Mouse (Mus musculus) ovary, postnatal 14 days (tissue): ENCODE measurements around the gene Tnip2.

Source experiments
- DNase-seq: peaks from one replicate; pipeline ENCODE4 v3.0.0; 2022; ENCODE audit warnings: low spot score

Tnip2 gene

GRCm38 (mm10) chr5:34513466-34514217 is at the start of gene Tnip2:
Tnip2 (minus strand) TSS chr5:34513991.
- peak; percentile 93 for DNase-seq

- DNase-seq: no peak
These were observed 38.0 kb upstream of the Tnip2 start for GRCm38 (mm10) chr5:34551821-34552220.

- no peak for DNase-seq
These were observed 36.5 kb upstream of the Tnip2 start for GRCm38 (mm10) chr5:34550251-34550650.

GRCm38 (mm10) chr5:34549483-34550221 is 35.9 kb upstream of the Tnip2 start:
- peak; percentile 39 for DNase-seq

GRCm38 (mm10) chr5:34549135-34549482 is 35.3 kb upstream of the Tnip2 start:
- DNase-seq: no peak

- DNase-seq: no peak
These were observed 33.6 kb upstream of the Tnip2 start for GRCm38 (mm10) chr5:34547410-34547809.

- DNase-seq: no peak
These were observed 29.3 kb upstream of the Tnip2 start for GRCm38 (mm10) chr5:34543114-34543513.

- no peak for DNase-seq
These were observed 28.4 kb upstream of the Tnip2 start for GRCm38 (mm10) chr5:34542166-34542565.

GRCm38 (mm10) chr5:34539121-34539520 is 25.3 kb upstream of the Tnip2 start:
- DNase-seq: no peak

GRCm38 (mm10) chr5:34538527-34538926 is 24.7 kb upstream of the Tnip2 start:
- no peak for DNase-seq

- DNase-seq: no peak
These were observed 24.3 kb upstream of the Tnip2 start for GRCm38 (mm10) chr5:34538079-34538478.

- DNase-seq: no peak
These were observed 22.0 kb upstream of the Tnip2 start for GRCm38 (mm10) chr5:34535831-34536230.

- no peak for DNase-seq
These were observed 21.2 kb upstream of the Tnip2 start for GRCm38 (mm10) chr5:34534776-34535581.

GRCm38 (mm10) chr5:34533820-34534219 is 20.0 kb upstream of the Tnip2 start:
- DNase-seq: no peak

GRCm38 (mm10) chr5:34533066-34533465 is 19.3 kb upstream of the Tnip2 start:
- DNase-seq: no peak

GRCm38 (mm10) chr5:34530687-34531086 is 16.9 kb upstream of the Tnip2 start:
- DNase-seq: no peak

GRCm38 (mm10) chr5:34530116-34530515 is 16.3 kb upstream of the Tnip2 start:
- no peak for DNase-seq

- DNase-seq: no peak
These were observed 14.9 kb upstream of the Tnip2 start for GRCm38 (mm10) chr5:34528724-34529123.

- DNase-seq: no peak
These were observed 13.6 kb upstream of the Tnip2 start for GRCm38 (mm10) chr5:34527352-34527751.

- no peak for DNase-seq
These were observed 12.6 kb upstream of the Tnip2 start for GRCm38 (mm10) chr5:34526477-34526775.

GRCm38 (mm10) chr5:34525663-34526476 is 12.1 kb upstream of the Tnip2 start, which contains the start of gene Sh3bp2:
Sh3bp2 (plus strand) TSS chr5:34525838.
- peak; percentile 93 for DNase-seq

GRCm38 (mm10) chr5:34524511-34524910 is 10.7 kb upstream of the Tnip2 start:
- DNase-seq: no peak
